Mouse (Mus musculus) forebrain, embryonic 15.5 days (tissue): Measurements from ENCODE around the gene Cand2. TPM values are rescaled to one million over a fixed set of nuclear protein-coding genes. Genes with fewer than 3 reads are reported as not detected.

ENCODE experiments used
- ATAC-seq: fragments of 200-750 bp; cut with Nextera tagmentation; replicated peaks from 2 replicates; pipeline ENCODE4 v1.8.0; 2017; ENCODE audit warnings: mild to moderate bottlenecking, moderate TSS enrichment, moderate library complexity
- H3K27ac ChIP-seq: fragments of 300-500 bp; sonication (generic); replicated peaks from 2 replicates; pipeline ENCODE4 v1.5.1; 2015; ENCODE audit warnings: mild to moderate bottlenecking, inconsistent platforms
- H3K27me3 ChIP-seq: fragments of 300-500 bp; sonication (generic); 2 replicates; pipeline ENCODE4 v1.6.1; 2015; ENCODE audit warnings: inconsistent platforms
- H3K36me3 ChIP-seq: fragments of 300-500 bp; sonication (generic); 2 replicates; pipeline ENCODE4 v1.6.1; 2015; ENCODE audit warnings: mild to moderate bottlenecking, inconsistent platforms
- H3K4me1 ChIP-seq: fragments of 300-500 bp; sonication (generic); 2 replicates; pipeline ENCODE4 v1.6.1; 2015; ENCODE audit warnings: inconsistent platforms
- H3K4me2 ChIP-seq: fragments of 300-500 bp; sonication (generic); replicated peaks from 2 replicates; pipeline ENCODE4 v1.6.1; 2015; ENCODE audit warnings: mild to moderate bottlenecking, inconsistent platforms
- H3K4me3 ChIP-seq: fragments of 300-500 bp; sonication (generic); 2 replicates; pipeline ENCODE4 v1.5.1; 2015; ENCODE audit warnings: mild to moderate bottlenecking, inconsistent platforms
- H3K9ac ChIP-seq: fragments of 300-500 bp; sonication (generic); replicated peaks from 2 replicates; pipeline ENCODE4 v1.6.1; 2015; ENCODE audit warnings: mild to moderate bottlenecking, inconsistent platforms
- H3K9me3 ChIP-seq: fragments of 300-500 bp; sonication (generic); 2 replicates; pipeline ENCODE4 v1.6.1; 2016; ENCODE audit warnings: inconsistent platforms
- WGBS: fragments of 180-500 bp; shearing (Covaris S2); methylation state at CpG from one replicate; pipeline ENCODE4 v1.1.7; 2015; ENCODE audit warnings: mixed read lengths; 5-methylcytosine and 5-hydroxymethylcytosine counted together
- polyA plus RNA-seq: library from polyadenylated mRNA; unstranded; fragments of >200 nt; fragmentation: Nextera tagmentation; extraction: Ambion mirVana; gene quantifications from 2 replicates; pipeline ENCODE4 v1.2.1, GENCODE M21; 2015

Cand2 gene
- polyA plus RNA-seq, 1 experiment from 2014 or later, result 17.1 TPM

- 60% methylated on average over 9 of the region's 9 CpGs for WGBS
- peak overlapping the region; percentile 66 for H3K4me2 ChIP-seq
- peak overlapping the region; percentile 87; the same call in 1 of the 2 replicates for H3K4me3 ChIP-seq
- peak overlapping the region; percentile 83; the same call in 1 of the 2 replicates for H3K9ac ChIP-seq
- H3K36me3 ChIP-seq, result peaks cover 7% of the 10 kb centered on the region; the same call in 1 of the 2 replicates
- no peak overlapping the region for H3K27ac ChIP-seq
- no peaks in the 10 kb centered on the region for H3K27me3 ChIP-seq
- no peak for ATAC-seq
- no peaks in the 10 kb centered on the region for H3K9me3 ChIP-seq
- peaks cover 30% of the 10 kb centered on the region for H3K4me1 ChIP-seq
These were observed 2.0 kb downstream of the Cand2 start for GRCm38 (mm10) chr6:115776363-115776762.

- Histone ChIP-seq H3K4me2 (no peak overlapping the region), H3K36me3 (peaks cover 65% of the 10 kb centered on the region), H3K27me3 (no peaks in the 10 kb centered on the region), H3K9me3 (no peaks in the 10 kb centered on the region), H3K27ac (no peak overlapping the region), H3K4me1 (no peaks in the 10 kb centered on the region), H3K9ac (no peak overlapping the region), H3K4me3 (no peak overlapping the region)
- 95% methylated on average over 3 of the region's 3 CpGs for WGBS
- ATAC-seq, result no peak
These were observed 8.4 kb downstream of the Cand2 start for GRCm38 (mm10) chr6:115782781-115783180.

GRCm38 (mm10) chr6:115791016-115791415 is 16.7 kb downstream of the Cand2 start:
- ATAC-seq, result no peak

GRCm38 (mm10) chr6:115791842-115792686 is 17.7 kb downstream of the Cand2 start:
- Histone ChIP-seq H3K27me3 (no peaks in the 10 kb centered on the region), H3K9me3 (no peaks in the 10 kb centered on the region), H3K36me3 (peaks cover 90% of the 10 kb centered on the region), H3K27ac (no peak overlapping the region), H3K4me3 (no peak overlapping the region), H3K9ac (no peak overlapping the region), H3K4me1 (no peaks in the 10 kb centered on the region), H3K4me2 (no peak overlapping the region)
- ATAC-seq, result 0 out of 2 replicates have a peak, but pooled peaks have one; percentile 13
- WGBS, result 86% methylated on average over 34 of the region's 34 CpGs

More at GRCm38 (mm10) chr6:115791016-115791415, 16.7 kb downstream of the Cand2 start:
- H3K36me3 ChIP-seq, result peaks cover 94% of the 10 kb centered on the region
- H3K27me3 ChIP-seq, result no peaks in the 10 kb centered on the region
- WGBS, result 79% methylated on average over 10 of the region's 10 CpGs
- no peaks in the 10 kb centered on the region for H3K4me1 ChIP-seq
- no peaks in the 10 kb centered on the region for H3K9me3 ChIP-seq
- H3K4me3 ChIP-seq, result no peak overlapping the region
- no peak overlapping the region for H3K4me2 ChIP-seq
- H3K9ac ChIP-seq, result no peak overlapping the region
- H3K27ac ChIP-seq, result no peak overlapping the region

- WGBS, result 85% methylated on average over 21 of the region's 21 CpGs
- no peaks in the 10 kb centered on the region for H3K27me3 ChIP-seq
- no peaks in the 10 kb centered on the region for H3K4me1 ChIP-seq
- H3K4me2 ChIP-seq, result no peak overlapping the region
- H3K36me3 ChIP-seq, result peaks cover 92% of the 10 kb centered on the region
- H3K27ac ChIP-seq, result no peak overlapping the region
- no peak overlapping the region for H3K9ac ChIP-seq
- H3K9me3 ChIP-seq, result no peaks in the 10 kb centered on the region
- no peak overlapping the region for H3K4me3 ChIP-seq
- no peak for ATAC-seq
These were observed 18.4 kb downstream of the Cand2 start for GRCm38 (mm10) chr6:115792691-115793215.

- Histone ChIP-seq H3K9ac (no peak overlapping the region), H3K4me3 (no peak overlapping the region), H3K4me2 (no peak overlapping the region), H3K27ac (no peak overlapping the region), H3K27me3 (no peaks in the 10 kb centered on the region), H3K4me1 (peaks cover 13% of the 10 kb centered on the region), H3K9me3 (no peaks in the 10 kb centered on the region), H3K36me3 (peaks cover 88% of the 10 kb centered on the region)
- 94% methylated on average over 3 of the region's 3 CpGs for WGBS
- no peak for ATAC-seq
These were observed 27.5 kb downstream of the Cand2 start for GRCm38 (mm10) chr6:115801811-115802210.

GRCm38 (mm10) chr6:115803541-115804382 is 29.4 kb downstream of the Cand2 start:
- H3K9me3 ChIP-seq, result no peaks in the 10 kb centered on the region
- no peak overlapping the region for H3K27ac ChIP-seq
- no peak overlapping the region for H3K9ac ChIP-seq
- WGBS, result 41% methylated on average over 16 of the region's 16 CpGs
- H3K36me3 ChIP-seq, result peaks cover 69% of the 10 kb centered on the region
- H3K4me2 ChIP-seq, result no peak overlapping the region
- H3K4me1 ChIP-seq, result peaks cover 23% of the 10 kb centered on the region
- H3K27me3 ChIP-seq, result no peaks in the 10 kb centered on the region
- 0 out of 2 replicates have a peak, but pooled peaks have one; percentile 8 for ATAC-seq
- no peak overlapping the region for H3K4me3 ChIP-seq

GRCm38 (mm10) chr6:115804432-115805192 is 30.3 kb downstream of the Cand2 start:
- Histone ChIP-seq H3K9me3 (no peaks in the 10 kb centered on the region), H3K9ac (no peak overlapping the region), H3K27ac (no peak overlapping the region), H3K36me3 (peaks cover 61% of the 10 kb centered on the region), H3K27me3 (no peaks in the 10 kb centered on the region), H3K4me2 (no peak overlapping the region), H3K4me3 (no peak overlapping the region), H3K4me1 (peaks cover 23% of the 10 kb centered on the region)
- no peak for ATAC-seq
- 63% methylated on average over 10 of the region's 10 CpGs for WGBS

- Histone ChIP-seq H3K9me3 (no peaks in the 10 kb centered on the region), H3K9ac (peak overlapping the region; percentile 83), H3K4me3 (peak overlapping the region; percentile 66), H3K4me1 (peaks cover 23% of the 10 kb centered on the region), H3K27ac (peak overlapping the region; percentile 97), H3K36me3 (peaks cover 34% of the 10 kb centered on the region), H3K4me2 (peak overlapping the region; percentile 71), H3K27me3 (no peaks in the 10 kb centered on the region)
- 2% methylated on average over 15 of the region's 15 CpGs for WGBS
- 0 out of 2 replicates have a peak, but pooled peaks have one; percentile 0 for ATAC-seq
These were observed 33.3 kb downstream of the Cand2 start for GRCm38 (mm10) chr6:115807464-115808195.

GRCm38 (mm10) chr6:115808196-115808487 is 33.8 kb downstream of the Cand2 start:
- peak; percentile 38 for ATAC-seq
- Histone ChIP-seq H3K9me3 (no peaks in the 10 kb centered on the region), H3K4me3 (peak overlapping the region; percentile 66), H3K27ac (peak overlapping the region; percentile 97), H3K4me2 (peak overlapping the region; percentile 71), H3K36me3 (peaks cover 31% of the 10 kb centered on the region), H3K9ac (peak overlapping the region; percentile 83), H3K4me1 (peaks cover 23% of the 10 kb centered on the region), H3K27me3 (no peaks in the 10 kb centered on the region)
- WGBS, result under 1% methylated on average over 22 of the region's 22 CpGs
